Mouse (Mus musculus) C2C12 (cell line): ENCODE measurements around the gene Galnt10. TPM values are rescaled to one million over a fixed set of nuclear protein-coding genes. Genes with fewer than 3 reads are reported as not detected.
A peak's percentile ranks its signal among the peaks of the same experiment; 100 is the strongest.

ENCODE experiments used
- H3K27me3 ChIP-seq: one replicate; pipeline ENCODE4 v1.6.1; 2011; ENCODE audit not compliant: control insufficient read depth, insufficient read depth, insufficient read length
- H3K36me3 ChIP-seq: one replicate; pipeline ENCODE4 v1.6.1; 2011; ENCODE audit not compliant: control insufficient read depth, insufficient read depth
- H3K4me3 ChIP-seq: one replicate; pipeline ENCODE4 v1.5.1; 2011; ENCODE audit warnings: mild to moderate bottlenecking, control low read depth; ENCODE audit not compliant: poor library complexity, insufficient read depth, severe bottlenecking
- H3K79me2 ChIP-seq: one replicate; pipeline ENCODE4 v1.6.1; 2011; ENCODE audit not compliant: control insufficient read depth, insufficient read depth
- H3K79me3 ChIP-seq: one replicate; pipeline ENCODE4 v1.6.1; 2011; ENCODE audit warnings: low read depth, control low read depth
- H3ac ChIP-seq: one replicate; pipeline ENCODE3; 2011; ENCODE audit warnings: low read depth; ENCODE audit not compliant: control insufficient read depth, insufficient read length
- CEBPB ChIP-seq: IDR thresholded peaks from one replicate; pipeline ENCODE4 v1.6.1; 2011; ENCODE audit warnings: low read depth, mild to moderate bottlenecking, control low read depth, moderate library complexity
- CTCF ChIP-seq: IDR thresholded peaks from one replicate; pipeline ENCODE4 v1.5.1; 2011; ENCODE audit not compliant: control insufficient read depth, insufficient read depth, insufficient read length
- FOSL1 ChIP-seq: IDR thresholded peaks from one replicate; pipeline ENCODE4 v1.8.0; 2011; ENCODE audit warnings: mild to moderate bottlenecking, low read length; ENCODE audit not compliant: poor library complexity, insufficient read depth, severe bottlenecking
- MAX ChIP-seq: IDR thresholded peaks from one replicate; pipeline ENCODE4 v1.6.1; 2011; ENCODE audit warnings: mild to moderate bottlenecking, control low read depth
- MYOD1 ChIP-seq: IDR thresholded peaks from one replicate; pipeline ENCODE4 v1.6.1; 2011; ENCODE audit warnings: low read depth; ENCODE audit not compliant: control insufficient read depth, insufficient read length
- MYOG ChIP-seq: IDR thresholded peaks from one replicate; pipeline ENCODE4 v1.6.1; 2011; ENCODE audit not compliant: control insufficient read depth, insufficient read length; ENCODE audit errors: extremely low read depth
- USF1 ChIP-seq: IDR thresholded peaks from one replicate; pipeline ENCODE4 v1.6.1; 2011; ENCODE audit warnings: low read depth, mild to moderate bottlenecking, control low read depth, moderate library complexity
- polyA plus RNA-seq: library from polyadenylated mRNA; unstranded; fragments of >200 nt; fragmentation: generic; extraction: Trizol; gene quantifications from one replicate; pipeline ENCODE4 v1.2.1, GENCODE M21; 2012; ENCODE audit warnings: missing spikeins

The Galnt10 gene
- polyA plus RNA-seq, 1 experiment: 43.0 TPM

GRCm38 (mm10) chr11:57727303-57727969 is 82.2 kb downstream of the Galnt10 start:
- no peak for TF ChIP-seq USF1
- TF ChIP-seq CTCF: no peak
- no peak for TF ChIP-seq MYOG
- no peak for TF ChIP-seq CEBPB
- no peak for TF ChIP-seq FOSL1
- no peak for TF ChIP-seq MYOD1
- no peak for TF ChIP-seq MAX

DNA sequence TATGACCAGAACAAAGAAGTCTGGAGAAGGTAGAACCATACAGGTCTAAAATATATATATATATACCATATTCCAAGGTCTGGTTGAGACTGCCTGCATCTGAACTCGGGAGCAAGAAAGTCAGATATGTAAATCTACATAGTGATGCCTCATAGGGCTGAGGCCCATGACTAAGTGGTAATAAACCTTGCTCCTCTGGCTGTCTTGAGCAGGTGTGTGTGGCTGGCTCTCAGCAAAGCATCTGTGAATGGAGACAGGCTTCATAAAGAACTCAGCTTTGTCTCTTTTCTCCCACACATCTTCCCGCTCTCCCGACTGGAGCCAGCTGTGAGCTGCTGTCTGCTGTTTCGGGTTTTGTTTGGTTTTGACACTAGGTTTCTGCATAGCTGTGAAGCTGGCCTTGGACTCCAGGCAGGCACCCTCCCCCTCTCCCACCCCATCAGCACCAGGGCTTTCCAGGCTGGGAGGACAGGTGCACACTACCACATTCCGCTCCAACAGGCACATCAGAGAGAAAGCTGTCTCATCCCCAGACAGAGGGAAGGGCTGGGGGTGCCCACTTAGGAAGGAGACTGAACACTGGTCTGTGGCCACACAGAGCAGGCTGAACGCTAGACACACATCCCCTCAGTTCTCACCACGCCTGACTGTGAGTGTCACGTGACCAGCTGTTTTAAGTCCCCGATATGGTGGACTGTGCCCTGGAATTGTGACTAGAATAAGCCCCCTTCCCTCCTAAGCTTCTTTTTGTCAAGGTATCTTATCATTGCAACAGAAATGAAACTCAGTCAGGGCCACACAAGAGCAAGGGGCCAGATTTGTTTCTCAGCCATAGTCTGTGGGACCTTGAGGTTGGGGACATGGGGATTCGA is 87.4 kb downstream of the Galnt10 start:
- Histone ChIP-seq H3K36me3 (peaks cover 4% of the 10 kb centered on the region), H3K79me2 (no peaks in the 10 kb centered on the region), H3K4me3 (no peak overlapping the region), H3K27me3 (no peaks in the 10 kb centered on the region), H3K79me3 (no peaks in the 10 kb centered on the region), H3ac (no peak overlapping the region)
- TF ChIP-seq MYOD1 (no peak), FOSL1 (no peak), CEBPB (no peak), CTCF (no peak), MAX (no peak), MYOG (no peak), USF1 (no peak)

More at GRCm38 (mm10) chr11:57727303-57727969, 82.2 kb downstream of the Galnt10 start:
- no peak overlapping the region for H3K4me3 ChIP-seq
- peaks cover 28% of the 10 kb centered on the region for H3K36me3 ChIP-seq
- no peaks in the 10 kb centered on the region for H3K79me3 ChIP-seq
- H3ac ChIP-seq: no peak overlapping the region
- no peaks in the 10 kb centered on the region for H3K27me3 ChIP-seq
- H3K79me2 ChIP-seq: no peaks in the 10 kb centered on the region

- no peak overlapping the region for H3ac ChIP-seq
Measured at GRCm38 (mm10) chr11:57747294-57748080, 102.2 kb downstream of the Galnt10 start.

DNA sequence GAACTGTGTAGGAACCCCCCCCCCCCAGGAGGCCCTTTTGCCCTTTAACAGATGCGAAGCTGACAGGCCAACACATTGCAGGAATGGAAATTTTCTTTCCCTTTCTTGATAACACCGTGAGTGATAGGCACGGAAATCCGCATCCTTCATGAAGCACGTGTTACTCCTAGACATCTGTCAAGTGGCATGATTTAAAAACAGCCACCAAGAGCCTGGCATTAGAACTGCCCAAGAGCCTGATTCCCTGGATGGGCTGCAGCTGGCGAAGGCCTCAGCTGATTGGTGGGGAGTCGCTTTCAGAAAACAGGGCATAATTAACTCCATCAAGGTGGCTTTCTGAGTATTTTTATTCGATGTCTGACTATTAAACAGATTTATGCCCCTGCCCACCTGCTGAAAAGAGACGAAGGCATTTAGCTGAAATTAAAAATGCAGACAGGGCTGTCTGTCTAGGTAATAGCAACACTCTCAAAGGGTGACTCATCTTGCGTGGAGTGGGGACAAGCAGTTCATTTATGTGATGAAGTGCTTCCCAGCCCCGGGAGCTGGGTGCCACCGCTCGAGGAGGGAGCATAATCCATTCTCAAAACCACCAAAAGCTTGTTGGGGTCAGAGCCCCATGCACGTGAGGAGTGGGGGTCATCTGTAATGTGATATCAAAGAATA is 108.4 kb downstream of the Galnt10 start:
- no peak for TF ChIP-seq FOSL1
- no peak for TF ChIP-seq CEBPB
- TF ChIP-seq CTCF: no peak
- no peak for TF ChIP-seq USF1
- TF ChIP-seq MYOG: no peak
- TF ChIP-seq MAX: no peak
- TF ChIP-seq MYOD1: no peak
- H3ac ChIP-seq: no peak overlapping the region
- no peak overlapping the region for H3K4me3 ChIP-seq
- no peaks in the 10 kb centered on the region for H3K36me3 ChIP-seq
- no peaks in the 10 kb centered on the region for H3K27me3 ChIP-seq
- H3K79me3 ChIP-seq: no peaks in the 10 kb centered on the region
- H3K79me2 ChIP-seq: no peaks in the 10 kb centered on the region

More at GRCm38 (mm10) chr11:57747294-57748080, 102.2 kb downstream of the Galnt10 start:
- TF ChIP-seq MAX: no peak
- no peak for TF ChIP-seq CEBPB
- TF ChIP-seq FOSL1: no peak
- no peak for TF ChIP-seq USF1
- TF ChIP-seq CTCF: peak; percentile 40
- TF ChIP-seq MYOG: no peak
- peak; percentile 50 for TF ChIP-seq MYOD1
- no peaks in the 10 kb centered on the region for H3K27me3 ChIP-seq
- H3K79me3 ChIP-seq: no peaks in the 10 kb centered on the region
- no peaks in the 10 kb centered on the region for H3K36me3 ChIP-seq
- H3K4me3 ChIP-seq: no peak overlapping the region
- H3K79me2 ChIP-seq: no peaks in the 10 kb centered on the region

DNA sequence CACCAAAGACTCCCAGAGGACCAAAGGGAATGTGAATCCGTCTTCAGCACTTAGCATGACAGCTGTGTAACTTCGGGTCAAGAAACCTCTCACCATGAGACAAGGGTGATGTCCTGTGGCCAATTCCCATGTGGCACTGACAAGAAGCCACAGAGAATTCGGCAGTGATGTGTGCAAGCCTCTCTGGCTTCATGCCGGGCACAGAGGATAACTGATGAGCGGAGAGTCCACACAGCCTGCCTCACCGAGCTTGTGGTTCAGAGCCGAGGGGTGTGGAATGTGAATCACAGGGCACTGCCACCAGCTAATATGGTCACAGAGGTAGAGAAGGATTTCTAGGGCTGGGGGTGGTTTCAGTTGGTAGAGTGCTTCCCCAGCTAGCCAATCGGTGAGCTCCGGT is 113.4 kb downstream of the Galnt10 start:
- TF ChIP-seq MAX (peak; percentile 85), USF1 (no peak), FOSL1 (peak; percentile 29), MYOD1 (peak; percentile 23), CTCF (no peak)
- no peak overlapping the region for H3K4me3 ChIP-seq
- H3K27me3 ChIP-seq: no peaks in the 10 kb centered on the region
- H3K36me3 ChIP-seq: no peaks in the 10 kb centered on the region
- no peak overlapping the region for H3ac ChIP-seq
- no peaks in the 10 kb centered on the region for H3K79me2 ChIP-seq
- no peaks in the 10 kb centered on the region for H3K79me3 ChIP-seq
